Mouse (Mus musculus) frontal cortex, postnatal 10 days (tissue): ENCODE measurements around the gene Stxbp5.
A peak's percentile ranks its signal among the peaks of the same experiment; 100 is the strongest.
"Not testable (repeated sequence)": the region's sequence is repeated elsewhere in the genome, so short reads cannot be mapped to it uniquely, and the experiment has no call there.

Source experiments
- DNase-seq, 2 experiments: peaks; one replicate each; pipeline ENCODE4 v3.0.0; 2022; ENCODE audit warnings: low spot score in 2 of 2, mixed read lengths in 1 of 2

Gene Stxbp5

GRCm38 (mm10) chr10:9901071-9901696 is at the start of gene Stxbp5:
Gene Stxbp5 (minus strand): TSS chr10:9901079.
- peak; percentile 69 to 79 for DNase-seq

- no peak for DNase-seq
Measured at GRCm38 (mm10) chr10:9912395-9912794, 11.5 kb upstream of the Stxbp5 start.

- no peak for DNase-seq
Measured at GRCm38 (mm10) chr10:9907919-9908502, 7.1 kb upstream of the Stxbp5 start.

- DNase-seq: no peak
Measured at GRCm38 (mm10) chr10:9907519-9907918, 6.6 kb upstream of the Stxbp5 start.

GRCm38 (mm10) chr10:9906185-9906584 is 5.3 kb upstream of the Stxbp5 start:
- DNase-seq: no peak

- peak; percentile 78 to 89 for DNase-seq
Measured at GRCm38 (mm10) chr10:9901697-9902239, 889 bp upstream of the Stxbp5 start.

- DNase-seq: peak in 1 of 2 experiments; percentile 53
Measured at GRCm38 (mm10) chr10:9900315-9901070, 386 bp downstream of the Stxbp5 start.

GRCm38 (mm10) chr10:9899816-9900215 is 1.1 kb downstream of the Stxbp5 start:
- no peak for DNase-seq

GRCm38 (mm10) chr10:9899086-9899485 is 1.8 kb downstream of the Stxbp5 start:
- no peak for DNase-seq

- no peak for DNase-seq
Measured at GRCm38 (mm10) chr10:9897852-9898251, 3.0 kb downstream of the Stxbp5 start.

- DNase-seq: no peak
Measured at GRCm38 (mm10) chr10:9893562-9893961, 7.3 kb downstream of the Stxbp5 start.

- DNase-seq: no peak
Measured at GRCm38 (mm10) chr10:9889651-9890050, 11.2 kb downstream of the Stxbp5 start.

- no peak for DNase-seq
Measured at GRCm38 (mm10) chr10:9888655-9889054, 12.2 kb downstream of the Stxbp5 start.

GRCm38 (mm10) chr10:9881781-9882320 is 19.0 kb downstream of the Stxbp5 start:
- DNase-seq: not testable (repeated sequence)

GRCm38 (mm10) chr10:9880070-9880728 is 20.7 kb downstream of the Stxbp5 start:
- no peak for DNase-seq

GRCm38 (mm10) chr10:9878821-9879489 is 21.9 kb downstream of the Stxbp5 start:
- no peak for DNase-seq

- no peak for DNase-seq
Measured at GRCm38 (mm10) chr10:9875905-9876304, 25.0 kb downstream of the Stxbp5 start.

- DNase-seq: no peak
Measured at GRCm38 (mm10) chr10:9872143-9872542, 28.7 kb downstream of the Stxbp5 start.

GRCm38 (mm10) chr10:9866793-9867579 is 33.9 kb downstream of the Stxbp5 start:
- DNase-seq: no peak

- no peak for DNase-seq
Measured at GRCm38 (mm10) chr10:9860022-9860421, 40.9 kb downstream of the Stxbp5 start.
